Mouse (Mus musculus) NIH3T3 (cell line): ENCODE results near the gene Higd2a.
"Not testable (repeated sequence)": the region's sequence is repeated elsewhere in the genome, so short reads cannot be mapped to it uniquely, and the experiment has no call there.

Experiments used
- DNase-seq: peaks from one replicate; pipeline ENCODE4 v3.0.0-alpha.2; 2012; ENCODE audit warnings: low read depth

The Higd2a gene

GRCm38 (mm10) chr13:54582126-54582525 is 7.9 kb upstream of the Higd2a start:
- no peak for DNase-seq

- DNase-seq, result no peak
Measured at GRCm38 (mm10) chr13:54582860-54583259, 7.1 kb upstream of the Higd2a start.

GRCm38 (mm10) chr13:54585831-54586230 is 4.2 kb upstream of the Higd2a start:
- no peak for DNase-seq

GRCm38 (mm10) chr13:54589414-54589995 is 502 bp upstream of the Higd2a start:
- DNase-seq, result no peak

- no peak for DNase-seq
Measured at GRCm38 (mm10) chr13:54591776-54592356, 1.9 kb downstream of the Higd2a start.

GRCm38 (mm10) chr13:54593617-54594016 is 3.6 kb downstream of the Higd2a start:
- no peak for DNase-seq

- peak; percentile 39 for DNase-seq
Measured at GRCm38 (mm10) chr13:54596107-54596690, 6.2 kb downstream of the Higd2a start.

GRCm38 (mm10) chr13:54596870-54597269 is 6.9 kb downstream of the Higd2a start:
- DNase-seq, result no peak

GRCm38 (mm10) chr13:54598622-54599143 is 8.7 kb downstream of the Higd2a start:
- DNase-seq, result no peak

- no peak for DNase-seq
Measured at GRCm38 (mm10) chr13:54602639-54603111, 12.7 kb downstream of the Higd2a start.

- DNase-seq, result no peak
Measured at GRCm38 (mm10) chr13:54603501-54603900, 13.5 kb downstream of the Higd2a start.

GRCm38 (mm10) chr13:54604221-54604620 is 14.2 kb downstream of the Higd2a start:
- no peak for DNase-seq

GRCm38 (mm10) chr13:54605426-54605825 is 15.4 kb downstream of the Higd2a start:
- DNase-seq, result peak; percentile 47

GRCm38 (mm10) chr13:54607204-54607603 is 17.2 kb downstream of the Higd2a start:
- DNase-seq, result no peak

- no peak for DNase-seq
Measured at GRCm38 (mm10) chr13:54608002-54608401, 18.0 kb downstream of the Higd2a start.

GRCm38 (mm10) chr13:54608666-54609065 is 18.7 kb downstream of the Higd2a start:
- peak; percentile 76 for DNase-seq

- DNase-seq, result no peak
Measured at GRCm38 (mm10) chr13:54609301-54609700, 19.3 kb downstream of the Higd2a start.

- DNase-seq, result no peak
Measured at GRCm38 (mm10) chr13:54610613-54610971, 20.6 kb downstream of the Higd2a start.

- peak; percentile 71 for DNase-seq
Measured at GRCm38 (mm10) chr13:54610972-54611754, 21.2 kb downstream of the Higd2a start, which contains the start of gene Cltb. Gene Cltb, minus strand, starts transcription at chr13:54611344.

GRCm38 (mm10) chr13:54613141-54613540 is 23.1 kb downstream of the Higd2a start:
- DNase-seq, result not testable (repeated sequence)

GRCm38 (mm10) chr13:54616307-54616706 is 26.3 kb downstream of the Higd2a start:
- DNase-seq, result no peak

- peak; percentile 11 for DNase-seq
Measured at GRCm38 (mm10) chr13:54616998-54617397, 27.0 kb downstream of the Higd2a start.
